Mouse (Mus musculus): ENCODE results near the gene Bcl10. TPM values are rescaled to one million over a fixed set of nuclear protein-coding genes. Genes with fewer than 3 reads are reported as not detected.

The Bcl10 gene
- 88.0 TPM for polyA plus RNA-seq (2017; shearing (Covaris generic))

GRCm38 (mm10) chr3:145922019-145922854 is at the start of gene Bcl10:
Bcl10 (plus strand) TSS chr3:145922804.

GRCm38 (mm10) chr3:145937505-145938404 is 15.2 kb downstream of the Bcl10 start, which contains the start of gene 2410004B18Rik:
2410004B18Rik (plus strand) TSS chr3:145938014.

Other genes with a start within 250 kb of the Bcl10 start
- 0.14 TPM for gene Ddah1, start 164.1 kb upstream of the Bcl10 start, polyA plus RNA-seq (2017; shearing (Covaris generic))
- gene 2410004B18Rik, start 15.2 kb downstream of the Bcl10 start, polyA plus RNA-seq (2017; shearing (Covaris generic)): 62.8 TPM
- 0.32 TPM for gene Syde2, start 65.1 kb downstream of the Bcl10 start, polyA plus RNA-seq (2017; shearing (Covaris generic))
- gene Wdr63, start 185.3 kb downstream of the Bcl10 start, polyA plus RNA-seq (2017; shearing (Covaris generic)): not detected
- gene Mcoln3, start 194.6 kb downstream of the Bcl10 start, polyA plus RNA-seq (2017; shearing (Covaris generic)): 6.7 TPM
- gene Mcoln2, start 227.0 kb downstream of the Bcl10 start, polyA plus RNA-seq (2017; shearing (Covaris generic)): 0.80 TPM

All from CD4-positive, CD25-positive, alpha-beta regulatory T cell (primary cell).